Mouse (Mus musculus) ES-Bruce4 (cell line): ENCODE measurements around the gene Cpped1.

Experiments
- CTCF ChIP-seq: IDR thresholded peaks from one replicate; pipeline ENCODE4 v1.8.1; 2011; ENCODE audit warnings: low read depth, low read length
- EP300 ChIP-seq: IDR thresholded peaks from 2 replicates; pipeline ENCODE4 v1.6.1; 2011; ENCODE audit warnings: low read depth, low read length; ENCODE audit not compliant: insufficient read depth
- POLR2A ChIP-seq: IDR thresholded peaks from one replicate; pipeline ENCODE4 v1.8.1; 2011; ENCODE audit warnings: low read length; ENCODE audit not compliant: insufficient read depth

GRCm38 (mm10) chr16:11848990-11849658 lies 60.1 kb downstream of the Cpped1 start:
- TF ChIP-seq CTCF (no peak), POLR2A (no peak), EP300 (no peak)
